ENCODE assay signal across 9 mouse cellular contexts in the genomic region with DNA sequence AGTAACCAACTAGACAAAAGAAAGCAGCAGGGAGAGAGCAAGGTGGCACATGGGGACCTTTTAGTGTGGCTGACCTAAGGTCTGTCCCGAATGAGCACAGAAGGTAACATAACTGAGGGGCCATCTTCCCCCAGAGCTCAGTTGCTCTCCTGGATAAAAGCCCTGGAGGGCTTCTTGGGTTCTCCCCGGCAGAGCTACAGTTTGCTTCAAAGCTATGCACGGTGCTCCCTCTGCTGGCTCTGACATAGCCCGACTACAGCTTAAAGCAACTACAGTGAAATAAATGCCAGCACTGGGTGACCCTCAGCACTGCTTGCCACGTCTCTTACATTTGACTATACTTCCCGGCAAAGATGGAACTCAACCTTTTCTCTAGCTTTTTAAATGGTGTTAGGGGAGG. TPM values are rescaled to one million over a fixed set of nuclear protein-coding genes. Genes with fewer than 3 reads are reported as not detected.
DNase-seq lines count a peak whose midpoint lies in the region; ATAC-seq and TF ChIP-seq lines count a peak whose summit lies in the region.
"Had no signal": no experiment of that assay in that cellular context is flagged by ENCODE, and none has a peak within 500 bp of the region (broad histone marks: within the 10 kb centered on the region; RNA-seq: fewer than 3 reads in every experiment).

No protein-coding gene starts in this region.

- no peak for TF ChIP-seq POLR2A in bone marrow, adult 2 months (IDR thresholded peaks at IDR 0.05; ENCODE audit: borderline replicate concordance, control insufficient read depth, low read depth, low read length)

- H3K4me1 ChIP-seq in bone marrow, adult 2 months (ENCODE audit: control insufficient read depth, insufficient read depth, low read length), result no peaks in the 10 kb centered on the region; the same call in 1 of the 2 replicates
- no peaks in the 10 kb centered on the region for H3K4me1 ChIP-seq in hindbrain, embryonic 13.5 days (replicated peaks)

- H3K9ac ChIP-seq in hindbrain, embryonic 13.5 days, result no peak overlapping the region

- 10% methylated on average over 6 of the region's 6 CpGs for WGBS in bone marrow, adult 2 months
- 11% methylated on average over 6 of the region's 6 CpGs for WGBS in hindbrain, embryonic 13.5 days

- intact Hi-C loops in gastrocnemius, adult 2 months (cut with DNase I), result loop anchor here (10.0 kb wide), 1 partner anchor 135 kb away; a partner anchor contains a TSS

- 0 out of 2 replicates have a peak, but pooled peaks cover 12% of the 10 kb centered on the region for H3K27me3 ChIP-seq in hindbrain, embryonic 13.5 days

- no peak for DNase-seq in gastrocnemius, adult 2 months
- DNase-seq in gastrocnemius, postnatal 25 days, result no peak
- DNase-seq in fibroblast of lung, adult 2 months (ENCODE audit: low read depth), result peak; percentile 13
- DNase-seq in layer of hippocampus, postnatal 36 days, result peak; percentile 38 to 53
- DNase-seq in right cerebral cortex, postnatal 4 days, result peak; percentile 70

- no peaks in the 10 kb centered on the region for H3K9me3 ChIP-seq in hindbrain, embryonic 13.5 days

- TF ChIP-seq CTCF in gastrocnemius, adult 2 months (IDR thresholded peaks at IDR 0.05), result peak; percentile 51
- TF ChIP-seq CTCF in bone marrow, adult 2 months (IDR thresholded peaks at IDR 0.05; ENCODE audit: control insufficient read depth, insufficient read depth, low read length), result peak; percentile 33; the same call in 1 of the 2 replicates

- peak; percentile 84; the same call in 1 of the 2 replicates for ATAC-seq in hindbrain, embryonic 13.5 days (ENCODE audit: low FRiP score)
- peak; percentile 57; the same call in 1 of the 2 replicates for ATAC-seq in megakaryocyte, adult 5-6 weeks (ENCODE audit: poor library complexity, severe bottlenecking)

- H3K4me2 ChIP-seq in hindbrain, embryonic 13.5 days, result no peak overlapping the region

- no peak overlapping the region for H3K4me3 ChIP-seq in gastrocnemius, adult 2 months
- H3K4me3 ChIP-seq in bone marrow, adult 2 months (replicated peaks; ENCODE audit: control insufficient read depth, low read depth, low read length), result no peak overlapping the region
- H3K4me3 ChIP-seq in hindbrain, embryonic 13.5 days, result no peak overlapping the region

- H3K27ac ChIP-seq in gastrocnemius, adult 2 months, result no peak overlapping the region
- no peak overlapping the region for H3K27ac ChIP-seq in bone marrow, adult 2 months (ENCODE audit: control insufficient read depth, insufficient read depth, low read depth, low read length, poor library complexity)
- no peak overlapping the region for H3K27ac ChIP-seq in hindbrain, embryonic 13.5 days
- H3K27ac ChIP-seq: macrophage had no signal

- H3K36me3 ChIP-seq in hindbrain, embryonic 13.5 days, result no peaks in the 10 kb centered on the region

RNA-seq across cellular contexts. Expression of a gene that starts 6.0 kb away (rescaled TPM):
- not detected for total RNA-seq in gastrocnemius, adult 2 months (2021)
- total RNA-seq in gastrocnemius, postnatal 25 days (2021), result not detected
- not detected in 2 replicates for polyA plus RNA-seq in bone marrow, adult 2 months (2011; ENCODE audit: insufficient read depth, insufficient read length, low replicate concordance, missing spikeins)
- 0.79 and 0.93 TPM in 2 replicates for polyA plus RNA-seq in hindbrain, embryonic 13.5 days (2015; fragmentation: Nextera tagmentation; extraction: Ambion mirVana)
- total RNA-seq in layer of hippocampus, postnatal 36 days (2021), result 1 to 10 TPM; 1.0 to 1.3 TPM
- total RNA-seq in megakaryocyte, adult 5-6 weeks (2015), result not detected in 2 replicates
- not detected in 2 replicates for total RNA-seq in megakaryocyte, adult 5-6 weeks (2017)
- polyA plus RNA-seq: macrophage had no signal

Comparison
In these comparisons a context has a peak if more than half of its experiments do, and no peak if none do; other contexts are left out.
1. DNase-seq: peak in fibroblast of lung, adult 2 months (single experiment), layer of hippocampus, postnatal 36 days (2 of 2) and right cerebral cortex, postnatal 4 days (single experiment); none in gastrocnemius, adult 2 months (single experiment) and gastrocnemius, postnatal 25 days (single experiment).